Comparison of ENCODE assay signal across 8 mouse cellular contexts in the genomic region with DNA sequence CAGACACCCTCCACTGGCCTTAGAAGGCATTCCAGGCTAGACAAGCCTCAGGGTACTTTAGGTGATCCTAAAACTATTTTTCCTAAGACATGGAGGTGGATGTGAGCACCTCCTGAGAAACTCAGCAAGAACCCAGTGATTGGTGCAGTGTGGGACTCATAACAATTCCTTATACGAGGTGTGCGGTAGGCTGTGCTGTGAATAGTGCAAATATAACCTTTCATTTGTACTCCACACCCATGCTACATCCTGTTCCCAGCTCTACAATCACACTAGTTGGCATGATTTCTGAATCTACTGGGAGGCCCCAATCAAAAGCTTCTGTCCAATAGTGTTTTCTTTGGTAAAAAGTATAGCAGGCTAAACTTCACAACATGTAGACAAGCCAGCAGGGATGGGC. TPM values are rescaled to one million over a fixed set of nuclear protein-coding genes. Genes with fewer than 3 reads are reported as not detected.
"Had no signal": no experiment of that assay in that cellular context is flagged by ENCODE, and none has a peak within 500 bp of the region (broad histone marks: within the 10 kb centered on the region; RNA-seq: fewer than 3 reads in every experiment).

No protein-coding gene starts in this region.

- H3K9me3 ChIP-seq: limb, embryonic 15.5 days; liver, embryonic 12.5 days; neural tube, embryonic 13.5 days had no signal

- H3K9ac ChIP-seq: limb, embryonic 15.5 days; liver, embryonic 12.5 days; lung, embryonic 14.5 days; neural tube, embryonic 13.5 days had no signal

- H3K4me2 ChIP-seq: limb, embryonic 15.5 days; liver, embryonic 12.5 days; lung, embryonic 14.5 days; neural tube, embryonic 13.5 days had no signal

- H3K36me3 ChIP-seq: limb, embryonic 15.5 days; liver, embryonic 12.5 days; neural tube, embryonic 13.5 days had no signal

- ATAC-seq: liver, embryonic 12.5 days had no signal

- H3K27ac ChIP-seq: left cerebral cortex, adult 2 months; limb, embryonic 15.5 days; liver, embryonic 12.5 days; neural tube, embryonic 13.5 days had no signal

- H3K27me3 ChIP-seq: limb, embryonic 15.5 days; liver, embryonic 12.5 days; neural tube, embryonic 13.5 days had no signal

- H3K4me1 ChIP-seq: limb, embryonic 15.5 days; neural tube, embryonic 13.5 days had no signal

- H3K4me3 ChIP-seq: left cerebral cortex, adult 2 months; limb, embryonic 15.5 days; liver, embryonic 12.5 days; myocyte; neural tube, embryonic 13.5 days had no signal

RNA-seq across cellular contexts. Expression of a gene that starts 17.6 kb away (rescaled TPM):
- polyA plus RNA-seq: large intestine, adult 2 months; myocyte; spleen, adult 2 months had no signal
